Mouse (Mus musculus): Measurements from ENCODE around the gene Itga1. TPM values are rescaled to one million over a fixed set of nuclear protein-coding genes. Genes with fewer than 3 reads are reported as not detected.

Itga1 gene
- total RNA-seq, 2 experiments from 2014 or later: 6.6 to 7.3 TPM

DNA sequence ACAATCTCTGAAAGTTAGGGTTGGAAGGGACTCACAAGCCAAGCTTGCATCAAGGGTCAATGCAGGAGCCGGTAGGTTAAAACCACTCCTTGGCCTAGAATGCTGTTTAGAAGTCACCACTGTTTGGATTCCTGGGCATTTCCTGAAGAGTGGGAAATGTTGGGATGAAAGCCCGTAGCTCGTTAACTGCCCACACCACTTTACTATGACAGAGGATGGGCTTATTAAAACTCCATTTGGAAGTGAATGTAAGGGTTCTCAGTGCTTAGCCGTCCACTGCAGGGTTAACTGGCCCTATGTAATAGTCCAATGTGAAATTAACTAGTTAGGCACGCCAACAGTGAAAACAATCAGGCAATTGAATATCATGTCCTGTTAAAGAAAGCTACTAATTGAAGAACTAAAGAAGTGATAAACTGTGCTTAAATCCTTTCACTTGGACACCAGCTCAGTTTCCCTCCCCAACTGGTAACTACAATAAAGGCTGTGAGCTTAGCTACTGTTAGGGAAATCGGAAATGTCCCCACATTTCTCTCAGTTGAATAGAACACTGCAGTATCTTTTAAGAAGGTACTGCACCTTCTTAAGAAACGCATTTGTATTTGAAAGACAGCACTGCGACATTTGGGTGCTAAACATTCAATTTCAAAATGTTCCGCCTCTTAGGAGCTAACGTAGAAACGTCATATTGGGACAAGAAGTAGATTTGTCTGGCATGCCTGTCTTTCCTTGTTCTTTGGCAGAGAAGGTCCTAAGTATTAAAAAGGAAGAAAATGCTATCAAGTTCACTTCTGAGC, 1.2 kb downstream of the Itga1 start:
- intact Hi-C loops (cut with DNase I): no loop called here
- no peak for DNase-seq (ENCODE audit: low spot score in 2 of 2)

- DNase-seq (ENCODE audit: low spot score in 2 of 2): no peak
- intact Hi-C loops (cut with DNase I): no loop called here
These were observed 2.4 kb downstream of the Itga1 start for GRCm38 (mm10) chr13:115099381-115099780.

DNA sequence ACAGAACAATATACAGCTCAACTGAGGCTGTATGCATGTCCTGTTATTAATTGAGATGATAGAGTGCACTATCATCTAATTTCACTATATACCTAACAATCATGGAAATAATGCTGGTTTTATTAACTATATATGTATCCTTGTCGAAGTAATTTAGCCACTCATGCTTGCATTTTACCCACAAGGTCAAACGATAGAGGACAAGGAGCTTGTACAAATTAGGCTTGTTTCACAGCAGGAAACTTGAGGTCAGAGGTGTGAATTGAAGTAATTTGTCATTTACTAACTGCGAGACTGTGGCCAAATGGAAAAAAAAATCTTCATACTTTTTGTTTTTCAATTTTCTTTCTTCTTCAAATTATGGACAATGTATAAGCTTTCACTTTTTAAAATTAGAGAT, 3.5 kb downstream of the Itga1 start:
- DNase-seq (ENCODE audit: low spot score in 2 of 2): no peak
- intact Hi-C loops (cut with DNase I): no loop called here

GRCm38 (mm10) chr13:115096965-115097364, 4.8 kb downstream of the Itga1 start:
- DNase-seq (ENCODE audit: low spot score in 2 of 2): no peak
- intact Hi-C loops (cut with DNase I): no loop called here

- DNase-seq (ENCODE audit: low spot score in 2 of 2): no peak
- intact Hi-C loops (cut with DNase I): no loop called here
These were observed 5.5 kb downstream of the Itga1 start for GRCm38 (mm10) chr13:115096216-115096615.

- DNase-seq (ENCODE audit: low spot score in 2 of 2): no peak
These were observed 6.4 kb downstream of the Itga1 start for GRCm38 (mm10) chr13:115095392-115095791.

DNA sequence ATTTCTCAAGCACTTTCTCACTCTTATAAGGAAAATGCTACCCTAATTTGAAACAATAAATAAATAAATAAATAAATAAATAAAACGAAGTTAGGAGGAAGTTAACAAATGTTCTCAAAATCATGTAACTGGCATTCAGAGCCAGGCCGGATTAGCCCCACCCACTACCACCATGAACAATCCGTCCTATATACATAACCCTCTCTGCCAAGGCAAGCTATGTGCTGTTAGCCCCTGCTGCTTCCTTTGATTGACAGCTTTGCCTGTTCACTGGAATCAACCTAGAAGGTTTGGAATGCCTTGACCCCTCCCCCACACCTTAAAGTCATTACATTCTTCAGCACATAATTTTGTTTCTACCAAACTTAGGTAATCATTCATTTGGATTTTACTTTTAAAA, 10.3 kb downstream of the Itga1 start:
- no peak for DNase-seq (ENCODE audit: low spot score in 2 of 2)
- intact Hi-C loops (cut with DNase I): loop anchor here (5.0 kb wide), 1 partner anchor 104 kb away; no protein-coding TSS in a partner anchor

More at GRCm38 (mm10) chr13:115095392-115095791, 6.4 kb downstream of the Itga1 start:
- intact Hi-C loops (cut with DNase I): no loop called here

- no peak for DNase-seq (ENCODE audit: low spot score in 2 of 2)
- intact Hi-C loops (cut with DNase I): loop anchor here (5.0 kb wide), 1 partner anchor 104 kb away; no protein-coding TSS in a partner anchor
These were observed 10.8 kb downstream of the Itga1 start for GRCm38 (mm10) chr13:115090977-115091445.

- intact Hi-C loops (cut with DNase I): loop anchor here (5.0 kb wide), 1 partner anchor 103 kb away; no protein-coding TSS in a partner anchor
These were observed 11.4 kb downstream of the Itga1 start, which contains the start of gene Pelo for GRCm38 (mm10) chr13:115090069-115090976. Gene Pelo (minus strand): TSS chr13:115090186.

GRCm38 (mm10) chr13:115089395-115090025, 12.3 kb downstream of the Itga1 start:
- DNase-seq (ENCODE audit: low spot score in 2 of 2): peak; percentile 4 to 8
- intact Hi-C loops (cut with DNase I): loop anchor here (5.0 kb wide), 1 partner anchor 102 kb away; no protein-coding TSS in a partner anchor

More at GRCm38 (mm10) chr13:115090069-115090976, 11.4 kb downstream of the Itga1 start, which contains the start of gene Pelo:
- peak; percentile 94 to 97 for DNase-seq (ENCODE audit: low spot score in 2 of 2)

DNA sequence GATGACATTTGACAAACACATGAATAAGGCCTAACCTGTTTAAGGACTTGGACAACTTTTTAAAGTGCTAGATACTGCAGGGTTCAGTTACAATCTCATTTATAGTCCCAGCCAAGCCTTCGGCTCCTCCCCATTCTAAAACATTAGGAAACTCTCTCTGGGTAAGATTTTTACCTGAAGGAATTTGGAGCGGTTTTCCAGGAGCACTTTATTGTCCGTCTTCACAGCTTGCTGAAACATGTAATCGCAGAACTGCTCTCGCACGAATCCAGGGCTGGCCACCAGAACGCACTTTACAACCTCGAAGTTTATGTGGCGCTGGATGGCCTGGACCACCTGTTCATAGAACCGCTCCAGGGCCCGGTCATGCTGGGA, 12.8 kb downstream of the Itga1 start:
- DNase-seq (ENCODE audit: low spot score in 2 of 2): no peak
- intact Hi-C loops (cut with DNase I): no loop called here

- intact Hi-C loops (cut with DNase I): no loop called here
These were observed 15.8 kb downstream of the Itga1 start for GRCm38 (mm10) chr13:115085974-115086373.

DNA sequence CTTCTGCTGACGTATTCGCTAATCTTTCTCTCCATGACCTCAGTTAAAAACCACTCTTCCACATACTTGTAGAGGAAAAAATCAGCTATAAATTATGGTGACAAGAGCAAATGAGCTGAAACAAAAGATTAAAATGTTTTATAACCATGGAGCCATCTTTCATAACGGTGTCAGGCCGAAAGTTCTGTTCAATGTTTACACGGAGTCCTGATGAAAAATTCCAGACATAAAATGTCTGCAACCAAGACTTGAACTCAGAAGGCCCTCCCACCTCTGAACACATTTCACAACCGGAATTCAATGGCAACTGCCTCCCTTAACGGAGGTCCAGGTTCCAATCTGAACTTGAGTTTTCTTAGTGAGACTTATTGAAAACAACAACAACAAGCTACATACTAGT, 19.4 kb downstream of the Itga1 start:
- intact Hi-C loops (cut with DNase I): no loop called here
- no peak for DNase-seq (ENCODE audit: low spot score in 2 of 2)

More at GRCm38 (mm10) chr13:115085974-115086373, 15.8 kb downstream of the Itga1 start:
- DNase-seq (ENCODE audit: low spot score in 2 of 2): no peak

DNA sequence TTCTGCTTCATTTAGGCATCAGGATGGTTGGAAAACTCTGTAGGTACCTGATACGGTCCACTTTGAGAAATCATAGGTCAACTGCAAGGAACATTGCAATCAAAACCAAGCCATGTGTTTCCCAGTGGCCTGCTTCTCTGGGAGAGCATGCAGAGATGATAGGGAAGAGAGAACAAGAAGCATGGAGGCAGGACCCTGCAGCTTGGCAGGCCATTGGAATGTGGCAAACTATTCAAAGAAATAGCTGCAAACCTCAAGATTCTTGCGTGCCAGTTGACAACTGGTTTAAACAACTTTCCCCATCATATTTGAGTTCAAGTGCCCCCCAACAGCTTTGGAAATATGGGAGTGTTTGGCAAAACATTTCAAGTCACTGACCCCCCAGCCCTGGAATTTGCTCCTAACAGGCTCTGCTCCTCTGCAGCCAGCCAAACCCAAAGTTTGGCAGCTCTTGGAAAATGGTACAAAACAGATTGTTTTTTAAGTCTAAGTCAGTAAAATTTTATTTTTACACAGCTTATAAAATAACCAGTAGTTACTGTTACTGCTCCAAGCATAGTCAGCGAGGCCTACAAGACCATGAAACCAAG, 21.7 kb downstream of the Itga1 start:
- intact Hi-C loops (cut with DNase I): no loop called here
- DNase-seq (ENCODE audit: low spot score in 2 of 2): no peak

DNA sequence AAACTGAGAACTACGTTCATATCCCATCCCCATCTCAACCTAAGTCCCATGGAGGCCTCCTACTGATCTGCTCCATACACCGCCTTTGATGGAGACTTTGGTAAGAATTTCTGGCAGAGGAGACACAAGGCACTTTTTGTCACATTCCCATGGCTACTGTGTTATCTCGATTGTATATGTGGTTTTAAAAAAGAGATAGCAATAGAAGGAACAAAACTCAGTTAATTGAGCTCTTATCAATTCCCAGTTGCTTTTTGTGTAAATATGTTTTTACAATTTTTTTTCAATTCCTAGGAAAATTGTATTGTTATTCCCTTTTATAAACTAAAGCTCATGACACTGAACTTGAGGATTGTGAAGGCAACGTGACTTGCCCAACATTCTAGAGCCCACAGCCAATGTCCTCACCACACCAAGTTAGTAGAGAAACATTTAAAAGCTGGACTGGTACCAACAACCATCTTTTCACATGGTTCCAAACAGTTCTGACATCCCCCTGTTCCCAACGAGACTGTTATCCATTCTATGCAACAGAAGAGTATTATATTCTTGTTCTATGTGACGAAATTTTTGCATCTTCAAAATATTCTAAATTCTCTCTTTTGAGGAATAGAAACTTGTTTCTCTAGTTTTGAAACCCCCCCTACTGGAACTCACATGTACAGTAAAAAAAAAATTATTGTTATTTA, 22.6 kb downstream of the Itga1 start:
- intact Hi-C loops (cut with DNase I): no loop called here
- no peak for DNase-seq (ENCODE audit: low spot score in 2 of 2)

DNA sequence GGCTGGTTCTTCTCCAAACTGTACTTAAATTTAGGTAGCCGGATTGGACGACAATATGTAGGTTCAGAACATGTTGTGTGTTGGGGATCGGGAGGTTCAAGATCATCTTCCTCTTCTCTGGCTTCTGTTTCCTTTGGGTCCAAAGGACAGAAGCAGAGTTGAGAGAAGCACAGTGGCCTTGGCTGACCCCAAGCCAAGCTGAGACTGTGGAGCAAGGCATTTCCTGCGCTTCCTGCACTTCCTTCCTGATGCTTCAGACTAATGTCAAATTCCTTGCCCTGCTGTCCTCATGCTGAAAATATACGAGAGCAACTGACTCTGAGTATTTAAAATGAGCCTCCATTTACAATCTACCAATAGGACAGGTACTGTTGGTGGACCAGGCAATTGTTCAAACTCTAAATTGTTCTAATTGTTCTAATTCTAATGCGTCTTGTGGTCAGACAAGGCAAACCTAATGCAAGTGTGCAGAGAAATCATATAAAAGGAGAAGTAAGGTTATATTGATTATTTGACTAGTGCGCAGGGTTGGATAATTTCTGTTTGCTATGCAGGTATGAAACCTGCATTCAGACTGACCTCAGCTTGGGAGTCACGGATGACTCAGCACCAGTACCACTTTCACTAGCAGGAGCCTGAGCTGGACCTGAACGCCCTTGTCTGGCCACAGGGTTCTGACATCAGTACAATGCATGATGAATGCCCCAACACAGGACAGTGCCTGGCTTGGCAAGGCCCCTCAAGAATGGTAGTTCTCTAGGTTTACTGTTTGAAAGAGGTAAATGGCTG, 24.2 kb downstream of the Itga1 start:
- DNase-seq (ENCODE audit: low spot score in 2 of 2): no peak
- intact Hi-C loops (cut with DNase I): no loop called here

DNA sequence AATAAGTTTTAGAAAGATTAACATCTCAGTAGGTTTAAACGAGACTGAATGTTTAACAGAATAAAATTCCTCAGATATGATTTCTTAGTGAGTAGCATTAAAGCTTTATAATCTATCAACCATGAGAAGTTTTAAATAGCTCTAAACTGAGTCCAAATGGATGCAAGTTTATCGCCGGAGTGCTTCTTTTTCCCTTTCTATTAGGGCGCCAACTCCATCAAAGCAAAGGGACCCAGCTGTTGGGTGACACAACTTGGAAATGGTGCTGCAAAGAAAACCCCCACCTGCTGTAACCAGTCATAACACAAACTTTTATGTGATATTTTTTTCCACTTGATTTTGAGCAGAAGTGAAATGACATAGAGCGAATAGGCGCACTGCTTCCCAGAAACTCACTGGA, 29.4 kb downstream of the Itga1 start:
- intact Hi-C loops (cut with DNase I): no loop called here
- no peak for DNase-seq (ENCODE audit: low spot score in 2 of 2)

DNA sequence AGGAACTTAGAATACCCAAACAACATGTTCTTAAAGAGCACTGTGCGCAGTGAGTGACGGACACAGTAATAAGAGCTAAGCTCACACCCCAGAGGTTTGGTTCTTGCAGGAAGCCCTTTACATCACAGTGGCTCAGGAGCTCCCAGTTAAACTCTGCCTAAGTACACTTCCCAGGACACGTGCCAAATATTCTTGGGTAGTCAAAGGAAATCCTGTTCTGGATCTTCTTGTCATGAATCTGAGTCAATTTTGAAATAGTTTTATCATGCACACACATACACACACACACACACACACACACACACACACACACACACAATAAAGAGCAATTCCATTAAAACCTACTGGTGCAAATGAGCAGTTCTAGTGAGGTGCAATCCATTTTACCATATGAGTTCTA, 30.3 kb downstream of the Itga1 start:
- intact Hi-C loops (cut with DNase I): no loop called here
- no peak for DNase-seq (ENCODE audit: low spot score in 2 of 2)

Measured in left cerebral cortex, postnatal 25 days (tissue).